Mouse (Mus musculus) erythroblast, embryonic 14.5 days (primary cell): ENCODE measurements around the gene Eral1. TPM values are rescaled to one million over a fixed set of nuclear protein-coding genes. Genes with fewer than 3 reads are reported as not detected.
"Not testable (repeated sequence)": the region's sequence is repeated elsewhere in the genome, so short reads cannot be mapped to it uniquely, and the experiment has no call there.

Source experiments
- H3K27me3 ChIP-seq: 2 replicates; pipeline ENCODE4 v1.6.1; 2012; ENCODE audit warnings: inconsistent platforms; ENCODE audit not compliant: control insufficient read depth
- H3K36me3 ChIP-seq: 2 replicates; pipeline ENCODE4 v1.6.1; 2012; ENCODE audit warnings: mild to moderate bottlenecking, inconsistent platforms; ENCODE audit not compliant: control insufficient read depth
- H3K4me1 ChIP-seq: 2 replicates; pipeline ENCODE4 v1.6.1; 2012; ENCODE audit warnings: inconsistent platforms; ENCODE audit not compliant: control insufficient read depth
- H3K4me3 ChIP-seq: replicated peaks from 2 replicates; pipeline ENCODE3; 2012; ENCODE audit warnings: moderate library complexity, mild to moderate bottlenecking, inconsistent platforms
- H3K9me3 ChIP-seq: 2 replicates; pipeline ENCODE4 v1.6.1; 2012; ENCODE audit warnings: low read length, inconsistent platforms, mixed read lengths; ENCODE audit not compliant: control insufficient read depth
- GATA1 ChIP-seq: IDR thresholded peaks from 2 replicates; pipeline ENCODE4 v1.6.1; 2012; ENCODE audit warnings: low read length, inconsistent platforms, mixed read lengths
- TAL1 ChIP-seq: IDR thresholded peaks from 3 replicates; pipeline ENCODE4 v1.6.1; 2012; ENCODE audit warnings: low read length, inconsistent platforms, mixed read lengths
- polyA plus RNA-seq: library from polyadenylated mRNA; stranded (reverse); fragments of >175 nt; gene quantifications from 2 replicates; pipeline ENCODE4 v1.2.3, GENCODE M21; 2012

Eral1 gene
- polyA plus RNA-seq, 1 experiment: 0.14 TPM

- Histone ChIP-seq H3K9me3 (no peaks in the 10 kb centered on the region), H3K4me1 (peaks cover 45% of the 10 kb centered on the region), H3K27me3 (no peaks in the 10 kb centered on the region), H3K36me3 (peaks cover 65% of the 10 kb centered on the region), H3K4me3 (peak overlapping the region; percentile 33)
- no peak for TF ChIP-seq TAL1
- no peak for TF ChIP-seq GATA1
These were observed 27.1 kb downstream of the Eral1 start for GRCm38 (mm10) chr11:78053078-78053477.

- not testable (repeated sequence) for H3K27me3 ChIP-seq
These were observed 31.5 kb downstream of the Eral1 start for GRCm38 (mm10) chr11:78048637-78049036.

GRCm38 (mm10) chr11:78044758-78045251 is 35.4 kb downstream of the Eral1 start:
- H3K4me1 ChIP-seq: peaks cover 26% of the 10 kb centered on the region
- no peaks in the 10 kb centered on the region; the same call in 1 of the 2 replicates for H3K9me3 ChIP-seq
- peaks cover 40% of the 10 kb centered on the region for H3K36me3 ChIP-seq
- H3K27me3 ChIP-seq: no peaks in the 10 kb centered on the region
- no peak overlapping the region for H3K4me3 ChIP-seq
- no peak for TF ChIP-seq GATA1
- no peak for TF ChIP-seq TAL1

More at GRCm38 (mm10) chr11:78048637-78049036, 31.5 kb downstream of the Eral1 start:
- Histone ChIP-seq H3K36me3 (peaks cover 39% of the 10 kb centered on the region), H3K4me1 (peaks cover 39% of the 10 kb centered on the region)
- not testable (repeated sequence) for H3K9me3 ChIP-seq, H3K4me3 ChIP-seq

- not testable (repeated sequence) for H3K27me3 ChIP-seq, H3K4me3 ChIP-seq, H3K9me3 ChIP-seq
- Histone ChIP-seq H3K4me1 (peaks cover 44% of the 10 kb centered on the region), H3K36me3 (peaks cover 64% of the 10 kb centered on the region)
These were observed 37.8 kb downstream of the Eral1 start for GRCm38 (mm10) chr11:78042290-78042870.

- H3K27me3 ChIP-seq: no peaks in the 10 kb centered on the region
- no peak overlapping the region for H3K4me3 ChIP-seq
- peaks cover 77% of the 10 kb centered on the region for H3K36me3 ChIP-seq
- no peaks in the 10 kb centered on the region; the same call in 1 of the 2 replicates for H3K9me3 ChIP-seq
- peaks cover 54% of the 10 kb centered on the region for H3K4me1 ChIP-seq
- TF ChIP-seq TAL1 (no peak), GATA1 (no peak)
These were observed 39.3 kb downstream of the Eral1 start for GRCm38 (mm10) chr11:78040878-78041277.

GRCm38 (mm10) chr11:78037831-78038752 is 42.1 kb downstream of the Eral1 start, which contains the start of gene Flot2:
TSS of gene Flot2 (plus strand) at chr11:78037931.
- TF ChIP-seq GATA1: no peak
- no peak for TF ChIP-seq TAL1
- H3K4me1 ChIP-seq: peaks cover 73% of the 10 kb centered on the region
- no peaks in the 10 kb centered on the region; the same call in 1 of the 2 replicates for H3K9me3 ChIP-seq
- H3K27me3 ChIP-seq: no peaks in the 10 kb centered on the region
- H3K4me3 ChIP-seq: peak within 1 kb of the TSS; percentile 84
- H3K36me3 ChIP-seq: peaks cover 96% of the 10 kb centered on the region

- H3K4me1 ChIP-seq: peaks cover 84% of the 10 kb centered on the region
- no peaks in the 10 kb centered on the region for H3K9me3 ChIP-seq
- peak overlapping the region; percentile 84 for H3K4me3 ChIP-seq
- peaks cover 90% of the 10 kb centered on the region for H3K36me3 ChIP-seq
- TF ChIP-seq TAL1 (no peak), GATA1 (no peak)
- no peaks in the 10 kb centered on the region for H3K27me3 ChIP-seq
These were observed 43.4 kb downstream of the Eral1 start for GRCm38 (mm10) chr11:78036791-78037190.

- Histone ChIP-seq H3K36me3 (peaks cover 87% of the 10 kb centered on the region), H3K4me1 (peaks cover 87% of the 10 kb centered on the region), H3K4me3 (peak overlapping the region; percentile 88), H3K9me3 (no peaks in the 10 kb centered on the region), H3K27me3 (no peaks in the 10 kb centered on the region)
- no peak for TF ChIP-seq GATA1
- TF ChIP-seq TAL1: no peak
These were observed 46.1 kb downstream of the Eral1 start for GRCm38 (mm10) chr11:78033931-78034617.

GRCm38 (mm10) chr11:78032809-78033195 is 47.4 kb downstream of the Eral1 start:
- Histone ChIP-seq H3K4me3 (peak overlapping the region; percentile 88), H3K9me3 (no peaks in the 10 kb centered on the region), H3K27me3 (no peaks in the 10 kb centered on the region), H3K36me3 (peaks cover 87% of the 10 kb centered on the region), H3K4me1 (peaks cover 75% of the 10 kb centered on the region)
- no peak for TF ChIP-seq GATA1
- TF ChIP-seq TAL1: no peak
